Mouse (Mus musculus) liver (tissue): ENCODE measurements at regions not wholly inside any gene's neighbourhood (a gene's known extent, or its start where the extent isn't known, plus 50 kb on each side); places are given as distances from the start of the nearest gene placed in this dataset.
"Not testable (repeated sequence)": the region's sequence is repeated elsewhere in the genome, so short reads cannot be mapped to it uniquely, and the experiment has no call there.

Source experiments
- DNase-seq: peaks from one replicate; pipeline ENCODE4 v3.0.0-alpha.2; 2020; ENCODE audit warnings: mixed read lengths

GRCm38 (mm10) chr3:16533643-16534042, 527.4 kb upstream of the Gm5150 start:
- no peak for DNase-seq

- not testable (repeated sequence) for DNase-seq
Observed at GRCm38 (mm10) chr3:16527511-16527910, 521.3 kb upstream of the Gm5150 start.

- not testable (repeated sequence) for DNase-seq
Observed at GRCm38 (mm10) chr3:16488431-16488830, 482.2 kb upstream of the Gm5150 start.

GRCm38 (mm10) chr3:16482750-16483149, 476.5 kb upstream of the Gm5150 start:
- no peak for DNase-seq

GRCm38 (mm10) chr3:16471360-16471759, 465.1 kb upstream of the Gm5150 start:
- DNase-seq = no peak

GRCm38 (mm10) chr3:16466388-16466787, 460.2 kb upstream of the Gm5150 start:
- DNase-seq = peak; percentile 40

GRCm38 (mm10) chr3:16465357-16465756, 459.1 kb upstream of the Gm5150 start:
- no peak for DNase-seq

- no peak for DNase-seq
Observed at GRCm38 (mm10) chr3:16464301-16464700, 458.1 kb upstream of the Gm5150 start.

GRCm38 (mm10) chr3:16433033-16433432, 426.8 kb upstream of the Gm5150 start:
- DNase-seq = no peak

GRCm38 (mm10) chr3:16431819-16432115, 425.5 kb upstream of the Gm5150 start:
- DNase-seq = no peak

GRCm38 (mm10) chr3:16431082-16431818, 425.0 kb upstream of the Gm5150 start:
- no peak for DNase-seq
